Mouse (Mus musculus): Measurements from ENCODE around the gene Serp2.

DNA sequence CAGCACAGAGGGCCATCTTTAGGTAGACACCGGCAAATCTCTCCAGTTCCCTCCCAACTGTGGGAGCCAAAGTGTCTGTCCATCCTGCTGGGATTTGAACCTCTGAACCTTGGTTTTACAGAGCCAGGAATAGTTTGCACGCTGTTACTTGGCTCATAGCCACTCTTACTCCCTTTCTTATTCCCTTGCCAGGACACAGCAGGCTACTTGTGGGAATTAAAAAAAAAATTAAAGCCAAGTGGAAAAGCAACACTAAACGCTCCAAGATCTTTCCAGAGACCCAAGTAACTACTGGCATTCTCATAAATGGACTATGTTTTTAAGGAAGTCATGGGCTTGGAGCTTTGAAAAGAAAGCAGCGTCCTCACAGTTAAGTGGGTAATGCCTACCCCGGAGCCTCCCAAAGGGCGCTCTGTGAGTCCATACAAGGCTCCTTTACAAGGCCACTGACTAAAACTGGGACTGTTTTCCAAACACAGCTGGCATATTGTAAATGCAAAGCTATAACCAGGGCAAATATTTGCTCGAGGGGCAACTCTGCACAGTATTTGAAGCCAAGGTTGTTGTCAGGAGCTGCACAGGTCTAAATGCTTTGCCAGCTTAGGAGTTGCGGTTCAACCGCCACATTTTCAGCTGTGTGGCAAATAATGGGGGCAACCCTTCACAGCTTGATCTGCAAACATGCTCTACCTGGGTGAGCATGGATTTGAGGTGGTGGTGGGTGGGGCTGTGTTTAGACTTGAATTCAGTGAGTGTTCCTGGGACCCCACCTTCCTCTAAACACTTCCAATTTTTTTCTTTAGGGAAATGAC lies 38.6 kb upstream of the Serp2 start:
- TF ChIP-seq ZC3H11A (IDR thresholded peaks at IDR 0.05; ENCODE audit: borderline replicate concordance, low read depth, low read length): no peak
- TF ChIP-seq HCFC1 (IDR thresholded peaks at IDR 0.05; ENCODE audit: borderline replicate concordance, insufficient read depth, low read length): no peak
- no peak for TF ChIP-seq CHD2 (IDR thresholded peaks at IDR 0.05; ENCODE audit: low read depth, low read length)
- no peak for TF ChIP-seq MAFK (IDR thresholded peaks at IDR 0.05; ENCODE audit: insufficient read depth, low read depth, low read length)

Measured in ES-E14 (cell line).